Comparison of ENCODE assay signal across 17 mouse cellular contexts in the genomic region with DNA sequence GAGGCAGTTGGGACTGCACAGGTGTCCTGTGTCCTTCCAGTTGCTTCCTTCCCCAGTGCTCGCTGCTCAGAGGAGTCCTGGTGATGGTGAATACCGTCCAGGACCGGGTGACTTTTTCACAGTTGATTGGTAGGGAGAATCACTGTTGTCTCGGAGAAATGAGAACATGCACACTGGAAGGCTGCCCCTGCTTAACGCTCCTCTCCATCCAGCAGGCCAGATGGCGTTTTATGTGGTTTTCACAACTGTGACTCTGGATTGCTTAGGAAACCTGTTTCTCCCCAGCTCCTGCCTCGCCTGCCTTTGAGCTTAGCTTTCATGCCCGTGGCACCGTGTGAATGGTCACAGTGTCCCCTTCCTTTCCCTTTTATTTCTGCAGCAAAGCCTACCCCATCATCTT.
DNase-seq lines count a peak whose midpoint lies in the region; ATAC-seq and TF ChIP-seq lines count a peak whose summit lies in the region.
"Had no signal": no experiment of that assay in that cellular context is flagged by ENCODE, and none has a peak within 500 bp of the region (broad histone marks: within the 10 kb centered on the region; RNA-seq: fewer than 3 reads in every experiment).

No protein-coding gene starts in this region.

- TF ChIP-seq CTCF in midbrain, postnatal 0 days (IDR thresholded peaks at IDR 0.05), result no peak

- H3K4me1 ChIP-seq in midbrain, postnatal 0 days (ENCODE audit: insufficient read depth, low read length), result peaks cover 9% of the 10 kb centered on the region
- peaks cover 2% of the 10 kb centered on the region; the same call in 1 of the 2 replicates for H3K4me1 ChIP-seq in midbrain, embryonic 11.5 days (ENCODE audit: control insufficient read depth, insufficient read depth, low read length)
- peaks cover 8% of the 10 kb centered on the region for H3K4me1 ChIP-seq in limb, embryonic 15.5 days

- no peaks in the 10 kb centered on the region for H3K9me3 ChIP-seq in midbrain, postnatal 0 days (ENCODE audit: low read length)
- H3K9me3 ChIP-seq in midbrain, embryonic 11.5 days (ENCODE audit: control insufficient read depth, low read length), result no peaks in the 10 kb centered on the region
- H3K9me3 ChIP-seq in limb, embryonic 15.5 days, result no peaks in the 10 kb centered on the region
- H3K9me3 ChIP-seq: hindbrain, embryonic 10.5 days; liver, embryonic 12.5 days had no signal

- no peak overlapping the region for H3K4me3 ChIP-seq in midbrain, postnatal 0 days (ENCODE audit: low read depth, low read length)
- no peak overlapping the region for H3K4me3 ChIP-seq in midbrain, embryonic 11.5 days (ENCODE audit: low read depth, low read length)
- no peak overlapping the region for H3K4me3 ChIP-seq in limb, embryonic 15.5 days
- H3K4me3 ChIP-seq: hindbrain, embryonic 10.5 days; liver, embryonic 12.5 days; stomach, embryonic 15.5 days had no signal

- H3K9ac ChIP-seq in midbrain, postnatal 0 days (replicated peaks; ENCODE audit: low read length, poor library complexity, severe bottlenecking), result no peak overlapping the region
- no peak overlapping the region for H3K9ac ChIP-seq in midbrain, embryonic 11.5 days (ENCODE audit: low read length)
- H3K9ac ChIP-seq in limb, embryonic 15.5 days, result no peak overlapping the region
- H3K9ac ChIP-seq: liver, embryonic 12.5 days; stomach, embryonic 15.5 days had no signal

- ATAC-seq in frontal cortex, adult (ENCODE audit: low TSS enrichment), result peak; percentile 91
- ATAC-seq in midbrain, postnatal 0 days (ENCODE audit: low FRiP score), result no peak
- ATAC-seq in midbrain, embryonic 11.5 days (ENCODE audit: low FRiP score), result no peak
- ATAC-seq in limb, embryonic 15.5 days (ENCODE audit: insufficient number of reproducible peaks, low FRiP score, low TSS enrichment, low read depth), result no peak
- ATAC-seq: CD4-positive, CD25-positive, alpha-beta regulatory T cell, adult 4 months; liver, embryonic 12.5 days; lung, postnatal 0 days had no signal

- H3K36me3 ChIP-seq in midbrain, postnatal 0 days (ENCODE audit: insufficient read depth, low read length), result no peaks in the 10 kb centered on the region
- H3K36me3 ChIP-seq in midbrain, embryonic 11.5 days (ENCODE audit: control insufficient read depth, insufficient read depth, low read length), result no peaks in the 10 kb centered on the region
- H3K36me3 ChIP-seq in limb, embryonic 15.5 days, result no peaks in the 10 kb centered on the region
- H3K36me3 ChIP-seq: hindbrain, embryonic 10.5 days; liver, embryonic 12.5 days; stomach, embryonic 15.5 days had no signal

- H3K4me2 ChIP-seq in midbrain, postnatal 0 days (ENCODE audit: low read depth, low read length, poor library complexity, severe bottlenecking), result no peak overlapping the region
- no peak overlapping the region for H3K4me2 ChIP-seq in midbrain, embryonic 11.5 days
- H3K4me2 ChIP-seq in limb, embryonic 15.5 days, result 0 out of 2 replicates have a peak overlapping the region, but pooled peaks have one; percentile 6
- H3K4me2 ChIP-seq: liver, embryonic 12.5 days; stomach, embryonic 15.5 days had no signal

- 66% methylated on average over 9 of the region's 9 CpGs for WGBS in midbrain, postnatal 0 days
- 82% methylated on average over 9 of the region's 9 CpGs for WGBS in midbrain, embryonic 11.5 days
- WGBS in limb, embryonic 15.5 days, result 27% methylated on average over 9 of the region's 9 CpGs

- no peak overlapping the region for H3K27ac ChIP-seq in midbrain, postnatal 0 days (ENCODE audit: low read depth, low read length)
- H3K27ac ChIP-seq in midbrain, embryonic 11.5 days (ENCODE audit: low read depth, low read length), result no peak overlapping the region
- H3K27ac ChIP-seq in limb, embryonic 15.5 days, result no peak overlapping the region
- H3K27ac ChIP-seq: hindbrain, embryonic 10.5 days; liver, embryonic 12.5 days; stomach, embryonic 15.5 days had no signal

- DNase-seq in frontal cortex, postnatal 14 days (ENCODE audit: low spot score in 2 of 2), result no peak
- peak; percentile 34 for DNase-seq in midbrain, postnatal 0 days (ENCODE audit: low spot score)
- no peak for DNase-seq in midbrain, embryonic 11.5 days (ENCODE audit: low spot score, missing footprints)
- DNase-seq in layer of hippocampus, adult 8-10 months (ENCODE audit: low spot score in 2 of 2), result peak; percentile 30 to 53
- no peak for DNase-seq in c-Kit-positive CD71-positive TER-119-positive erythroid progenitor cells, embryonic 14.5 days (ENCODE audit: low spot score)
- DNase-seq in thymus, postnatal 0 days (ENCODE audit: low spot score), result no peak
- DNase-seq: adrenal gland, postnatal 25 days; kidney, adult 18-20 months; kidney, postnatal 4 days; thymus, postnatal 25 days had no signal

- H3K27me3 ChIP-seq in midbrain, postnatal 0 days (ENCODE audit: insufficient read depth, low read length), result no peaks in the 10 kb centered on the region
- H3K27me3 ChIP-seq in midbrain, embryonic 11.5 days (ENCODE audit: control insufficient read depth, insufficient read depth, low read length), result no peaks in the 10 kb centered on the region
- H3K27me3 ChIP-seq in limb, embryonic 15.5 days, result no peaks in the 10 kb centered on the region
- H3K27me3 ChIP-seq: stomach, embryonic 15.5 days had no signal

Comparison
In these comparisons a context has a peak if more than half of its experiments do, and no peak if none do; other contexts are left out.
1. DNase-seq: peak in midbrain, postnatal 0 days (single experiment) and layer of hippocampus, adult 8-10 months (2 of 2); none in frontal cortex, postnatal 14 days (0 of 2), midbrain, embryonic 11.5 days (single experiment), c-Kit-positive CD71-positive TER-119-positive erythroid progenitor cells, embryonic 14.5 days (single experiment) and thymus, postnatal 0 days (single experiment).